Mouse (Mus musculus) hindbrain, embryonic 13.5 days (tissue): ENCODE measurements around the gene 4932438H23Rik. TPM values are rescaled to one million over a fixed set of nuclear protein-coding genes. Genes with fewer than 3 reads are reported as not detected.
A peak's percentile ranks its signal among the peaks of the same experiment; 100 is the strongest.
"Not testable (repeated sequence)": the region's sequence is repeated elsewhere in the genome, so short reads cannot be mapped to it uniquely, and the experiment has no call there.

Experiments
- ATAC-seq: fragments of 200-750 bp; cut with Nextera tagmentation; 2 replicates; pipeline ENCODE4 v1.8.0; 2017; ENCODE audit warnings: moderate TSS enrichment; ENCODE audit not compliant: low FRiP score
- H3K27ac ChIP-seq: fragments of 300-500 bp; sonication (generic); 2 replicates; pipeline ENCODE4 v1.5.1; 2015; ENCODE audit warnings: inconsistent platforms, mild to moderate bottlenecking, moderate library complexity
- H3K27me3 ChIP-seq: fragments of 300-500 bp; sonication (generic); 2 replicates; pipeline ENCODE4 v1.6.1; 2015; ENCODE audit warnings: mild to moderate bottlenecking, inconsistent platforms
- H3K36me3 ChIP-seq: fragments of 300-500 bp; sonication (generic); 2 replicates; pipeline ENCODE4 v1.6.1; 2015; ENCODE audit warnings: mild to moderate bottlenecking, inconsistent platforms
- H3K4me1 ChIP-seq: fragments of 300-500 bp; sonication (generic); replicated peaks from 2 replicates; pipeline ENCODE4 v1.6.1; 2015; ENCODE audit warnings: inconsistent platforms
- H3K4me2 ChIP-seq: fragments of 300-500 bp; sonication (generic); 2 replicates; pipeline ENCODE4 v1.6.1; 2015; ENCODE audit warnings: inconsistent platforms, mild to moderate bottlenecking, moderate library complexity
- H3K4me3 ChIP-seq: fragments of 300-500 bp; sonication (generic); 2 replicates; pipeline ENCODE4 v1.5.1; 2015; ENCODE audit warnings: mild to moderate bottlenecking, inconsistent platforms
- H3K9ac ChIP-seq: fragments of 300-500 bp; sonication (generic); 2 replicates; pipeline ENCODE4 v1.6.1; 2015; ENCODE audit warnings: mild to moderate bottlenecking, inconsistent platforms
- H3K9me3 ChIP-seq: fragments of 300-500 bp; sonication (generic); 2 replicates; pipeline ENCODE4 v1.6.1; 2016; ENCODE audit warnings: inconsistent platforms
- WGBS: fragments of 180-500 bp; shearing (Covaris S2); methylation state at CpG from one replicate; pipeline ENCODE4 v1.1.7; 2015; 5-methylcytosine and 5-hydroxymethylcytosine counted together
- polyA plus RNA-seq: library from polyadenylated mRNA; unstranded; fragments of >200 nt; fragmentation: Nextera tagmentation; extraction: Ambion mirVana; gene quantifications from 2 replicates; pipeline ENCODE4 v1.2.1, GENCODE M21; 2015

Gene 4932438H23Rik
- polyA plus RNA-seq, 1 experiment from 2014 or later = 0.99 TPM

GRCm38 (mm10) chr16:91096984-91097506 lies 2.1 kb upstream of the 4932438H23Rik start:
- no peak overlapping the region for H3K4me3 ChIP-seq
- ATAC-seq = no peak
- no peak overlapping the region for H3K4me2 ChIP-seq
- WGBS = 77% methylated on average over 4 of the region's 4 CpGs
- H3K27me3 ChIP-seq = peaks cover 48% of the 10 kb centered on the region
- no peak overlapping the region for H3K9ac ChIP-seq
- peaks cover 12% of the 10 kb centered on the region for H3K4me1 ChIP-seq
- no peak overlapping the region for H3K27ac ChIP-seq
- no peaks in the 10 kb centered on the region for H3K36me3 ChIP-seq
- H3K9me3 ChIP-seq = no peaks in the 10 kb centered on the region

- Histone ChIP-seq H3K4me1 (peaks cover 12% of the 10 kb centered on the region), H3K4me3 (no peak overlapping the region), H3K27ac (no peak overlapping the region), H3K9me3 (no peaks in the 10 kb centered on the region), H3K4me2 (no peak overlapping the region), H3K9ac (no peak overlapping the region), H3K27me3 (peaks cover 52% of the 10 kb centered on the region), H3K36me3 (no peaks in the 10 kb centered on the region)
- 93% methylated on average over 2 of the region's 2 CpGs for WGBS
- no peak for ATAC-seq
Measured at GRCm38 (mm10) chr16:91096016-91096415, 1.1 kb upstream of the 4932438H23Rik start.

- Histone ChIP-seq H3K4me2 (no peak overlapping the region), H3K36me3 (no peaks in the 10 kb centered on the region), H3K9me3 (no peaks in the 10 kb centered on the region), H3K27me3 (peaks cover 75% of the 10 kb centered on the region), H3K4me1 (0 out of 2 replicates have a peak, but pooled peaks cover 3% of the 10 kb centered on the region), H3K9ac (no peak overlapping the region), H3K4me3 (no peak overlapping the region), H3K27ac (no peak overlapping the region)
- ATAC-seq = no peak
- WGBS = 66% methylated on average over 4 of the region's 4 CpGs
Measured at GRCm38 (mm10) chr16:91086642-91087306, 8.1 kb downstream of the 4932438H23Rik start.

GRCm38 (mm10) chr16:91085239-91085825 lies 9.6 kb downstream of the 4932438H23Rik start:
- Histone ChIP-seq H3K9ac (no peak overlapping the region), H3K27ac (no peak overlapping the region), H3K36me3 (no peaks in the 10 kb centered on the region), H3K4me2 (no peak overlapping the region), H3K4me1 (0 out of 2 replicates have a peak, but pooled peaks cover 3% of the 10 kb centered on the region), H3K4me3 (no peak overlapping the region), H3K9me3 (no peaks in the 10 kb centered on the region), H3K27me3 (peaks cover 73% of the 10 kb centered on the region)
- peak; percentile 43; the same call in 1 of the 2 replicates for ATAC-seq
- 62% methylated on average over 17 of the region's 17 CpGs for WGBS

GRCm38 (mm10) chr16:91084307-91085238 lies 10.3 kb downstream of the 4932438H23Rik start:
- Histone ChIP-seq H3K4me3 (no peak overlapping the region), H3K27me3 (peaks cover 77% of the 10 kb centered on the region), H3K27ac (no peak overlapping the region), H3K9me3 (no peaks in the 10 kb centered on the region), H3K4me2 (no peak overlapping the region), H3K9ac (no peak overlapping the region), H3K4me1 (0 out of 2 replicates have a peak, but pooled peaks cover 3% of the 10 kb centered on the region), H3K36me3 (no peaks in the 10 kb centered on the region)
- WGBS = 84% methylated on average over 21 of the region's 21 CpGs
- ATAC-seq = peak; percentile 24; the same call in 1 of the 2 replicates

GRCm38 (mm10) chr16:91083002-91083646 lies 11.8 kb downstream of the 4932438H23Rik start:
- no peak overlapping the region for H3K4me2 ChIP-seq
- no peak for ATAC-seq
- no peaks in the 10 kb centered on the region for H3K36me3 ChIP-seq
- peaks cover 4% of the 10 kb centered on the region; the same call in 1 of the 2 replicates for H3K9me3 ChIP-seq
- 0 out of 2 replicates have a peak, but pooled peaks cover 3% of the 10 kb centered on the region for H3K4me1 ChIP-seq
- H3K9ac ChIP-seq = no peak overlapping the region
- H3K4me3 ChIP-seq = no peak overlapping the region
- peaks cover 68% of the 10 kb centered on the region for H3K27me3 ChIP-seq
- no peak overlapping the region for H3K27ac ChIP-seq
- 49% methylated on average over 4 of the region's 4 CpGs for WGBS

- peaks cover 54% of the 10 kb centered on the region for H3K27me3 ChIP-seq
Measured at GRCm38 (mm10) chr16:91081508-91081907, 13.4 kb downstream of the 4932438H23Rik start.

GRCm38 (mm10) chr16:91076180-91076579 lies 18.7 kb downstream of the 4932438H23Rik start:
- 80% methylated on average over 5 of the region's 5 CpGs for WGBS
- no peak overlapping the region for H3K4me2 ChIP-seq
- no peaks in the 10 kb centered on the region for H3K36me3 ChIP-seq
- H3K9me3 ChIP-seq = peaks cover 4% of the 10 kb centered on the region; the same call in 1 of the 2 replicates
- H3K4me3 ChIP-seq = no peak overlapping the region
- 0 out of 2 replicates have a peak, but pooled peaks cover 4% of the 10 kb centered on the region for H3K4me1 ChIP-seq
- peaks cover 26% of the 10 kb centered on the region for H3K27me3 ChIP-seq
- no peak overlapping the region for H3K27ac ChIP-seq
- no peak for ATAC-seq
- no peak overlapping the region for H3K9ac ChIP-seq

More at GRCm38 (mm10) chr16:91081508-91081907, 13.4 kb downstream of the 4932438H23Rik start:
- no peak overlapping the region for H3K4me2 ChIP-seq
- H3K9ac ChIP-seq = no peak overlapping the region
- H3K4me3 ChIP-seq = no peak overlapping the region
- 25% methylated on average over 10 of the region's 12 CpGs for WGBS
- no peak overlapping the region for H3K27ac ChIP-seq
- peak; percentile 43; the same call in 1 of the 2 replicates for ATAC-seq
- H3K9me3 ChIP-seq = peaks cover 4% of the 10 kb centered on the region; the same call in 1 of the 2 replicates
- H3K4me1 ChIP-seq = 0 out of 2 replicates have a peak, but pooled peaks cover 3% of the 10 kb centered on the region
- H3K36me3 ChIP-seq = no peaks in the 10 kb centered on the region

- not testable (repeated sequence) for H3K36me3 ChIP-seq, ATAC-seq, H3K4me2 ChIP-seq, H3K9ac ChIP-seq, H3K4me3 ChIP-seq, H3K9me3 ChIP-seq, H3K27ac ChIP-seq, H3K4me1 ChIP-seq
- peaks cover 22% of the 10 kb centered on the region for H3K27me3 ChIP-seq
- WGBS = 90% methylated on average over 8 of the region's 8 CpGs
Measured at GRCm38 (mm10) chr16:91075423-91075822, 19.5 kb downstream of the 4932438H23Rik start.

- no peaks in the 10 kb centered on the region for H3K9me3 ChIP-seq
- H3K4me2 ChIP-seq = no peak overlapping the region
- H3K36me3 ChIP-seq = no peaks in the 10 kb centered on the region
- H3K4me1 ChIP-seq = peaks cover 10% of the 10 kb centered on the region
- H3K27ac ChIP-seq = no peak overlapping the region
- H3K9ac ChIP-seq = no peak overlapping the region
- H3K27me3 ChIP-seq = 0 out of 2 replicates have a peak, but pooled peaks cover 9% of the 10 kb centered on the region
- H3K4me3 ChIP-seq = no peak overlapping the region
- WGBS = 43% methylated on average over 22 of the region's 24 CpGs
- peak; percentile 97 for ATAC-seq
Measured at GRCm38 (mm10) chr16:91073163-91073892, 21.6 kb downstream of the 4932438H23Rik start.

- Histone ChIP-seq H3K4me2 (no peak overlapping the region), H3K36me3 (no peaks in the 10 kb centered on the region)
- WGBS = 96% methylated on average over 1 of the region's 1 CpGs
Measured at GRCm38 (mm10) chr16:91072256-91072655, 22.7 kb downstream of the 4932438H23Rik start.

More at GRCm38 (mm10) chr16:91072256-91072655, 22.7 kb downstream of the 4932438H23Rik start:
- Histone ChIP-seq H3K9ac (no peak overlapping the region), H3K27me3 (0 out of 2 replicates have a peak, but pooled peaks cover 9% of the 10 kb centered on the region), H3K9me3 (no peaks in the 10 kb centered on the region), H3K27ac (no peak overlapping the region), H3K4me1 (peaks cover 10% of the 10 kb centered on the region), H3K4me3 (no peak overlapping the region)
- ATAC-seq = no peak
